In the genomic region with DNA sequence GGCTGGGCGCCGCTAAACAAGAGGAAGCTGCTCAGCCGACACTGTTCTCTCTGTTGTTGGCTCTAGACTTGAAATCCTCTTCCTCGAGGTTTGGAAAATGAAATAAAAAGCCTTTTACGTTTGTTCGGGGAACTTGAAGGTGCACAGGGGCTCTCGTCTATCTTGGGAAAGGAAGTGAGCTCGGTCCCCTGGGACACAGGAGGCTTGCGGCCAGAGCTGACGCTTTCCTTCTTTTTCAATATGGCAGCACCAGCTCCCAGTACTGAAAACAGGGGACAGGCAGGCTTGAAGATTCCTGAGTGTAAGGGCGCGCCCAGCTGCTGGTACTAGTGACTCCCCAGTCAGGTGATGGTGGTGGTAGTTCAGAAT, we compare ENCODE assay signal across 8 mouse cellular contexts. TPM values are rescaled to one million over a fixed set of nuclear protein-coding genes. Genes with fewer than 3 reads are reported as not detected.
DNase-seq lines count a peak whose midpoint lies in the region; ATAC-seq and TF ChIP-seq lines count a peak whose summit lies in the region.

No protein-coding gene starts in this region.

- no peaks in the 10 kb centered on the region for H3K4me1 ChIP-seq in lung, postnatal 0 days (ENCODE audit: insufficient read depth, low read depth, low read length)
- peaks cover 5% of the 10 kb centered on the region; the same call in 1 of the 2 replicates for H3K4me1 ChIP-seq in forebrain, embryonic 16.5 days (replicated peaks; ENCODE audit: control insufficient read depth, insufficient read depth, low read length)
- no peaks in the 10 kb centered on the region for H3K4me1 ChIP-seq in liver, embryonic 12.5 days
- H3K4me1 ChIP-seq in small intestine, adult 2 months (ENCODE audit: control insufficient read depth, insufficient read depth, insufficient read length, low read length), result no peaks in the 10 kb centered on the region

- WGBS in lung, postnatal 0 days, result 1% methylated on average over 12 of the region's 12 CpGs
- WGBS in forebrain, embryonic 16.5 days, result under 1% methylated on average over 12 of the region's 12 CpGs
- WGBS in liver, embryonic 12.5 days (ENCODE audit: insufficient replicate concordance), result 1% methylated on average over 12 of the region's 12 CpGs
- 3% methylated on average over 12 of the region's 12 CpGs for WGBS in small intestine, adult 2 months

- peak overlapping the region; percentile 25; the same call in 1 of the 2 replicates for H3K4me3 ChIP-seq in lung, postnatal 0 days (ENCODE audit: low read depth, low read length)
- peak overlapping the region; percentile 64 for H3K4me3 ChIP-seq in forebrain, embryonic 16.5 days (replicated peaks; ENCODE audit: low read length)
- peak overlapping the region; percentile 19 for H3K4me3 ChIP-seq in liver, embryonic 12.5 days
- peak overlapping the region; percentile 56 for H3K4me3 ChIP-seq in small intestine, adult 2 months (ENCODE audit: low read depth, low read length)

- peak overlapping the region; percentile 44 for H3K4me2 ChIP-seq in lung, postnatal 0 days (replicated peaks; ENCODE audit: low read depth, low read length)
- H3K4me2 ChIP-seq in forebrain, embryonic 16.5 days (ENCODE audit: low read length), result peak overlapping the region; percentile 92
- peak overlapping the region; percentile 46 for H3K4me2 ChIP-seq in liver, embryonic 12.5 days

- no peaks in the 10 kb centered on the region for H3K36me3 ChIP-seq in lung, postnatal 0 days (ENCODE audit: insufficient read depth, low read length)
- no peaks in the 10 kb centered on the region for H3K36me3 ChIP-seq in forebrain, embryonic 16.5 days (ENCODE audit: control insufficient read depth, insufficient read depth)
- H3K36me3 ChIP-seq in liver, embryonic 12.5 days, result no peaks in the 10 kb centered on the region
- no peaks in the 10 kb centered on the region for H3K36me3 ChIP-seq in small intestine, adult 2 months (ENCODE audit: control insufficient read depth, insufficient read depth, low read length)

- no peak for TF ChIP-seq EP300 in lung, postnatal 0 days (IDR thresholded peaks at IDR 0.05)

- H3K9me3 ChIP-seq in lung, postnatal 0 days (ENCODE audit: low read length), result no peaks in the 10 kb centered on the region
- no peaks in the 10 kb centered on the region for H3K9me3 ChIP-seq in forebrain, embryonic 16.5 days (ENCODE audit: control insufficient read depth, low read length)
- H3K9me3 ChIP-seq in liver, embryonic 12.5 days (replicated peaks), result no peaks in the 10 kb centered on the region

- no peak for ATAC-seq in lung, postnatal 0 days
- ATAC-seq in forebrain, embryonic 16.5 days, result peak; percentile 56
- ATAC-seq in liver, embryonic 12.5 days, result no peak
- ATAC-seq in erythroblast, adult 5-6 weeks (replicated peaks; ENCODE audit: low FRiP score, poor library complexity, severe bottlenecking), result no peak

- no peak overlapping the region for H3K9ac ChIP-seq in lung, postnatal 0 days (replicated peaks; ENCODE audit: low read depth)
- peak overlapping the region; percentile 33 for H3K9ac ChIP-seq in forebrain, embryonic 16.5 days (replicated peaks; ENCODE audit: low read depth, low read length)
- H3K9ac ChIP-seq in liver, embryonic 12.5 days, result no peak overlapping the region

- TF ChIP-seq CTCF in lung, postnatal 0 days (IDR thresholded peaks at IDR 0.05), result no peak
- TF ChIP-seq CTCF in small intestine, adult 2 months (IDR thresholded peaks at IDR 0.05; ENCODE audit: extremely low read depth, insufficient read length, insufficient replicate concordance, low read depth, low read length), result no peak

- no peak overlapping the region for H3K27ac ChIP-seq in lung, postnatal 0 days (ENCODE audit: low read length)
- no peak overlapping the region for H3K27ac ChIP-seq in forebrain, embryonic 16.5 days (ENCODE audit: low read length)
- H3K27ac ChIP-seq in liver, embryonic 12.5 days, result no peak overlapping the region
- H3K27ac ChIP-seq in small intestine, adult 2 months (ENCODE audit: insufficient read depth, low read depth, low read length), result no peak overlapping the region

- no peak for TF ChIP-seq POLR2A in small intestine, adult 2 months (IDR thresholded peaks at IDR 0.05; ENCODE audit: low read depth, low read length)

- DNase-seq in embryo, embryonic 10 days (ENCODE audit: low spot score), result peak; percentile 65
- no peak for DNase-seq in embryo, embryonic 9.5 days (ENCODE audit: extremely low spot score)
- no peak for DNase-seq in lung, postnatal 0 days (ENCODE audit: low spot score)
- no peak for DNase-seq in lung, postnatal 14 days

- 0 out of 2 replicates have a peak, but pooled peaks cover 4% of the 10 kb centered on the region for H3K27me3 ChIP-seq in lung, postnatal 0 days (replicated peaks; ENCODE audit: insufficient read depth, low read length)
- H3K27me3 ChIP-seq in forebrain, embryonic 16.5 days (replicated peaks; ENCODE audit: control insufficient read depth, insufficient read depth, low read length), result no peaks in the 10 kb centered on the region
- H3K27me3 ChIP-seq in liver, embryonic 12.5 days (replicated peaks), result peaks cover 33% of the 10 kb centered on the region
- no peaks in the 10 kb centered on the region for H3K27me3 ChIP-seq in small intestine, adult 2 months (ENCODE audit: control insufficient read depth, insufficient read depth, low read length)

RNA-seq across cellular contexts. Expression of gene Pcsk1, which starts 0.8 kb away (rescaled TPM):
- 0.60 and 0.63 TPM in 2 replicates for polyA plus RNA-seq in lung, postnatal 0 days (2015; fragmentation: Nextera tagmentation; extraction: Ambion mirVana)
- polyA plus RNA-seq in forebrain, embryonic 16.5 days (2015; fragmentation: Nextera tagmentation; extraction: Ambion mirVana), result 1.2 and 2.6 TPM in 2 replicates
- polyA plus RNA-seq in liver, embryonic 12.5 days (2016; fragmentation: Nextera tagmentation; extraction: Ambion mirVana), result not detected in 2 replicates
- 0.44 and 1.1 TPM in 2 replicates for polyA plus RNA-seq in small intestine, adult 2 months (2012; rRNA removed)
- not detected in 2 replicates for total RNA-seq in erythroblast, adult 5-6 weeks (2015; ENCODE audit: low replicate concordance)
- total RNA-seq in erythroblast, adult 5-6 weeks (2017; ENCODE audit: low replicate concordance), result not detected in 2 replicates
